Mouse (Mus musculus): ENCODE data around the gene Pigk.

DNA sequence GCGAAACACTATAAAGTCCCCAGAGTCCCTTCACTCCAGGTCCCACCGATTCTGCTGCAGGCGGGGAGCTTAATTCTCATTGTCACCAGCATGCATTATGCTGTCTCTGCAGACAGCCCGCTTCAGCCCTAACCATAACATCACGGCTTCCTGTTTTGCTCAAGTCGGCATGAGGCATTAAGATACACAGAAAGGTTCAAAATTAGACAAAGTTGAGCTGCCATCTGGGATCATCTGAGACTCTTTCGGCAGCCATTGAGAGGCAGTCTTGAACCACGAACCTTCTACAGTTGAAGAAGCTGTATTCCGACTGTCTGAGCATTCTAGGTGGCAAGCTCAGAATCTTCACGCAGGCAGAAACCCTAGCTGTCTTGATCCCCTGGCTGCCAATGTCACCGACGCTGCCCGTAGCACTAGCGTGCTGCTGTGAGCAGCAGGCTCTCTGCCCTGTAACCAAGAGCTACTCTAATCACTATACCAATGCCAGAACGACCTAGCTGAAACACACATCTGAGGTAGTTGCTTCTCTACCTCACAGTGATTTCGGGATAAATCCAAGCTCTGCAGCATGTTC is 256.0 kb downstream of the Pigk start:
- no peak for TF ChIP-seq EP300 (optimal IDR thresholded peaks at IDR 0.05)
- TF ChIP-seq CTCF (IDR thresholded peaks at IDR 0.05; ENCODE audit: low read depth): peak; percentile 27

Measured in stomach, postnatal 0 days (tissue).